Mouse (Mus musculus): ENCODE measurements around the gene Rnf128.
A peak's percentile ranks its signal among the peaks of the same experiment; 100 is the strongest.
"Not testable (repeated sequence)": the region's sequence is repeated elsewhere in the genome, so short reads cannot be mapped to it uniquely, and the experiment has no call there.

Gene Rnf128

GRCm38 (mm10) chrX:139562925-139563461 is at the start of gene Rnf128:
Rnf128 (plus strand) TSS chrX:139563316.
- DNase-seq (ENCODE audit: extremely low read depth, low read depth): no peak

GRCm38 (mm10) chrX:139516156-139516555 is 47.0 kb upstream of the Rnf128 start:
- DNase-seq (ENCODE audit: extremely low read depth, low read depth): no peak

GRCm38 (mm10) chrX:139519251-139519650 is 43.9 kb upstream of the Rnf128 start:
- no peak for DNase-seq (ENCODE audit: extremely low read depth, low read depth)

- no peak for DNase-seq (ENCODE audit: extremely low read depth, low read depth)
These were observed 38.6 kb upstream of the Rnf128 start for GRCm38 (mm10) chrX:139524303-139525091.

GRCm38 (mm10) chrX:139525724-139526123 is 37.4 kb upstream of the Rnf128 start:
- DNase-seq (ENCODE audit: extremely low read depth, low read depth): no peak

- no peak for DNase-seq (ENCODE audit: extremely low read depth, low read depth)
These were observed 36.1 kb upstream of the Rnf128 start for GRCm38 (mm10) chrX:139526984-139527383.

GRCm38 (mm10) chrX:139529678-139530077 is 33.4 kb upstream of the Rnf128 start:
- DNase-seq (ENCODE audit: extremely low read depth, low read depth): no peak

GRCm38 (mm10) chrX:139532293-139532692 is 30.8 kb upstream of the Rnf128 start:
- DNase-seq (ENCODE audit: extremely low read depth, low read depth): no peak

GRCm38 (mm10) chrX:139537641-139538397 is 25.3 kb upstream of the Rnf128 start:
- DNase-seq (ENCODE audit: extremely low read depth, low read depth): no peak

GRCm38 (mm10) chrX:139543726-139544125 is 19.4 kb upstream of the Rnf128 start:
- no peak for DNase-seq (ENCODE audit: extremely low read depth, low read depth)

- no peak for DNase-seq (ENCODE audit: extremely low read depth, low read depth)
These were observed 12.7 kb upstream of the Rnf128 start for GRCm38 (mm10) chrX:139550456-139550855.

- no peak for DNase-seq (ENCODE audit: extremely low read depth, low read depth)
These were observed 11.0 kb upstream of the Rnf128 start for GRCm38 (mm10) chrX:139552090-139552489.

GRCm38 (mm10) chrX:139562255-139562924 is 726 bp upstream of the Rnf128 start:
- no peak for DNase-seq (ENCODE audit: extremely low read depth, low read depth)

GRCm38 (mm10) chrX:139570054-139570453 is 6.9 kb downstream of the Rnf128 start:
- no peak for DNase-seq (ENCODE audit: extremely low read depth, low read depth)

GRCm38 (mm10) chrX:139578649-139579278 is 15.6 kb downstream of the Rnf128 start:
- no peak for DNase-seq (ENCODE audit: extremely low read depth, low read depth)

GRCm38 (mm10) chrX:139583616-139584015 is 20.5 kb downstream of the Rnf128 start:
- DNase-seq (ENCODE audit: extremely low read depth, low read depth): no peak

GRCm38 (mm10) chrX:139586676-139587075 is 23.6 kb downstream of the Rnf128 start:
- not testable (repeated sequence) for DNase-seq (ENCODE audit: extremely low read depth, low read depth)

- no peak for DNase-seq (ENCODE audit: extremely low read depth, low read depth)
These were observed 33.3 kb downstream of the Rnf128 start for GRCm38 (mm10) chrX:139596404-139596803.

GRCm38 (mm10) chrX:139610033-139610764 is 47.1 kb downstream of the Rnf128 start:
- peak; percentile 74 for DNase-seq (ENCODE audit: extremely low read depth, low read depth)

- DNase-seq (ENCODE audit: extremely low read depth, low read depth): no peak
These were observed 47.7 kb downstream of the Rnf128 start for GRCm38 (mm10) chrX:139610765-139611300.

Measured in MEL-GATA-1-ER (cell line).